Comparison of ENCODE assay signal across 17 mouse cellular contexts in the genomic region with DNA sequence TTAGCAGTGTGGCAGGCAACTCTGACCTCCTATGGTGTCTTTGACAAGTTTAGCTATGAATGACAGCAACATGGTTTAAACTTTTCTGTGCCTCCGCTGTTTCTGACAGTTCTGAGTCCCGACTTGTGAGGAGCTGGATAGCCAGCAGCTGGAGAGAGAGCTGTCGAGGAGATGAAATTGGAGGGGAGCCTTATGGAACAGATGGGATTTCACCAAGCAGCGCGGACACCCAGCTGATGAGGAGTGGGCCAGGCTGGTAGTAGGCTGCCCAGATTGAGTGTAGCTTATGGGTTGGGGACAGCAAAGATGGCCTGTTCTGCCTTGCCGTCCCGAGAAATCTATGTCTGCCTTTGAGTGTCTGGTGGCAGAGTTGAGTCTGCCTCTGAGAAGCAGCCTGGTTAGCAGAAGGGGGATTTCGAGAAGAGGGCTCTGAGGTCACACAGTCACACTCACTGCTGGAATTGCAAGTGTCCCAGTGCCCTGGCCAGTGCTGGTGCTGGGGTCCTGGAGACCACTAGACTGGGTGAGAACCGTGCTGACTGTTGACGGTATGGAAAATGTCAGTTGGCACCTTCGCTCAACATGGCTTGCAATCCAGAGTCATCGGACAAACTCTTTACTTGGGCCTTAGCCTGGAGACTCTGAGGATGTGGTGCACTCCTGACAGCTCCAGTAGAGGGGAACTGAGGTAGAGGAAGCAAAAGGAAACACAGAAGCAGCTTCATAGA.
DNase-seq lines count a peak whose midpoint lies in the region; ATAC-seq lines count a peak whose summit lies in the region.
"Had no signal": no experiment of that assay in that cellular context is flagged by ENCODE, and none has a peak within 500 bp of the region (broad histone marks: within the 10 kb centered on the region; RNA-seq: fewer than 3 reads in every experiment).

No protein-coding gene starts in this region.

- WGBS in heart, embryonic 13.5 days = 50% methylated on average over 12 of the region's 12 CpGs
- WGBS in midbrain, embryonic 13.5 days = 93% methylated on average over 12 of the region's 12 CpGs
- 96% methylated on average over 12 of the region's 12 CpGs for WGBS in midbrain, embryonic 10.5 days

- ATAC-seq in heart, embryonic 13.5 days (ENCODE audit: extremely low read depth, insufficient number of reproducible peaks, low FRiP score, low TSS enrichment) = no peak
- ATAC-seq in midbrain, embryonic 13.5 days = no peak
- ATAC-seq: CD4-positive, CD25-positive, alpha-beta regulatory T cell, adult 4 months; intestine, embryonic 15.5 days; liver, embryonic 12.5 days had no signal

- H3K4me1 ChIP-seq in heart, embryonic 13.5 days = peaks cover 49% of the 10 kb centered on the region
- H3K4me1 ChIP-seq in midbrain, embryonic 13.5 days (replicated peaks) = 0 out of 2 replicates have a peak, but pooled peaks cover 3% of the 10 kb centered on the region
- 0 out of 2 replicates have a peak, but pooled peaks cover 3% of the 10 kb centered on the region for H3K4me1 ChIP-seq in midbrain, embryonic 10.5 days
- H3K4me1 ChIP-seq: embryonic facial prominence, embryonic 12.5 days had no signal

- H3K27me3 ChIP-seq in heart, embryonic 13.5 days (replicated peaks) = no peaks in the 10 kb centered on the region
- H3K27me3 ChIP-seq in midbrain, embryonic 13.5 days = no peaks in the 10 kb centered on the region
- no peaks in the 10 kb centered on the region for H3K27me3 ChIP-seq in midbrain, embryonic 10.5 days (ENCODE audit: low read depth, poor library complexity, severe bottlenecking)
- H3K27me3 ChIP-seq: embryonic facial prominence, embryonic 12.5 days; intestine, embryonic 15.5 days; kidney, embryonic 15.5 days; liver, embryonic 12.5 days had no signal

- peaks cover 35% of the 10 kb centered on the region for H3K36me3 ChIP-seq in heart, embryonic 13.5 days
- H3K36me3 ChIP-seq in midbrain, embryonic 13.5 days = peaks cover 32% of the 10 kb centered on the region
- peaks cover 51% of the 10 kb centered on the region for H3K36me3 ChIP-seq in midbrain, embryonic 10.5 days

- no peak for DNase-seq in heart, adult 18-20 months
- peak; percentile 39 to 43 for DNase-seq in layer of hippocampus, postnatal 10 days (ENCODE audit: low spot score in 2 of 2)
- DNase-seq in layer of hippocampus, postnatal 14 days (ENCODE audit: low spot score in 2 of 2) = no peak
- DNase-seq in midbrain, embryonic 10.5 days (ENCODE audit: low spot score) = no peak
- DNase-seq in thymus, postnatal 0 days (ENCODE audit: low spot score) = no peak
- DNase-seq: adrenal gland, adult 2 months; cerebellum, adult 11-12 months; gastrocnemius, adult 2 months; thymus, postnatal 36 days had no signal

- H3K4me3 ChIP-seq in heart, embryonic 13.5 days = no peak overlapping the region
- no peak overlapping the region for H3K4me3 ChIP-seq in midbrain, embryonic 13.5 days (replicated peaks)
- no peak overlapping the region for H3K4me3 ChIP-seq in midbrain, embryonic 10.5 days
- H3K4me3 ChIP-seq: embryonic facial prominence, embryonic 12.5 days; gastrocnemius, adult 2 months; intestine, embryonic 15.5 days; kidney, embryonic 15.5 days; liver, embryonic 12.5 days; myocyte had no signal

- 0 out of 2 replicates have a peak overlapping the region, but pooled peaks have one; percentile 24 for H3K9ac ChIP-seq in heart, embryonic 13.5 days
- H3K9ac ChIP-seq in midbrain, embryonic 13.5 days (replicated peaks) = no peak overlapping the region; the same call in 1 of the 2 replicates
- H3K9ac ChIP-seq: embryonic facial prominence, embryonic 12.5 days; intestine, embryonic 15.5 days; kidney, embryonic 15.5 days; liver, embryonic 12.5 days had no signal

- no peak overlapping the region for H3K4me2 ChIP-seq in heart, embryonic 13.5 days
- no peak overlapping the region for H3K4me2 ChIP-seq in midbrain, embryonic 13.5 days (replicated peaks)
- H3K4me2 ChIP-seq: embryonic facial prominence, embryonic 12.5 days; intestine, embryonic 15.5 days; kidney, embryonic 15.5 days; liver, embryonic 12.5 days had no signal

- peak overlapping the region; percentile 68 for H3K27ac ChIP-seq in heart, embryonic 13.5 days (replicated peaks)
- 0 out of 2 replicates have a peak overlapping the region, but pooled peaks have one; percentile 9 for H3K27ac ChIP-seq in midbrain, embryonic 13.5 days
- H3K27ac ChIP-seq in midbrain, embryonic 10.5 days (replicated peaks) = no peak overlapping the region
- H3K27ac ChIP-seq: embryonic facial prominence, embryonic 12.5 days; gastrocnemius, adult 2 months; intestine, embryonic 15.5 days; kidney, embryonic 15.5 days; liver, embryonic 12.5 days had no signal

- H3K9me3 ChIP-seq in heart, embryonic 13.5 days = no peaks in the 10 kb centered on the region
- H3K9me3 ChIP-seq in midbrain, embryonic 13.5 days = no peaks in the 10 kb centered on the region
- no peaks in the 10 kb centered on the region for H3K9me3 ChIP-seq in midbrain, embryonic 10.5 days (replicated peaks)
- H3K9me3 ChIP-seq: embryonic facial prominence, embryonic 12.5 days; intestine, embryonic 15.5 days; kidney, embryonic 15.5 days; liver, embryonic 12.5 days had no signal

Comparison
In these comparisons a context has a peak if more than half of its experiments do, and no peak if none do; other contexts are left out.
1. DNase-seq: peak in layer of hippocampus, postnatal 10 days (2 of 2); none in heart, adult 18-20 months (0 of 2), layer of hippocampus, postnatal 14 days (0 of 2), midbrain, embryonic 10.5 days (single experiment) and thymus, postnatal 0 days (single experiment).